ENCODE assay signal across 9 mouse cellular contexts in the genomic region with DNA sequence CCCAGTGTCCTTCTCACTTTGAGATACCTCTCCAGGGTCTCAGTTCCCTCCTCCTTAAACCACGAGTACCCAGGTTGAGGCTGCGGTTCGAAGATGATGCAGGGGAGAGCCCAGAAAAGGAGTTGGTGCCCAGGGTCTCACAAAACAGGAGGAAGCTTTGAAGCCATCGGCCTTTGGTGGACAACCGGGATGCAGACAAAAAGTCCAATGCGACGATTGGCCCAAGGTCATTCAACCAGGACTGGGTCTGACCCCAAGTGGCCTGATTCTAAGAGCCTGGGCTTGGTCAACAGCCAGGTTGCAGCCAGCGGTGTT. TPM values are rescaled to one million over a fixed set of nuclear protein-coding genes. Genes with fewer than 3 reads are reported as not detected.
DNase-seq lines count a peak whose midpoint lies in the region; ATAC-seq and TF ChIP-seq lines count a peak whose summit lies in the region.
"Had no signal": no experiment of that assay in that cellular context is flagged by ENCODE, and none has a peak within 500 bp of the region (broad histone marks: within the 10 kb centered on the region; RNA-seq: fewer than 3 reads in every experiment).

No protein-coding gene starts in this region.

- H3K4me3 ChIP-seq in left cerebral cortex, adult 2 months, result peak overlapping the region; percentile 72
- H3K4me3 ChIP-seq in embryonic fibroblast, embryonic 13.5 days (ENCODE audit: insufficient read depth, low read length), result 0 out of 2 replicates have a peak overlapping the region, but pooled peaks have one; percentile 8
- peak overlapping the region; percentile 33 for H3K4me3 ChIP-seq in limb, embryonic 11.5 days (ENCODE audit: low read depth, low read length)
- peak overlapping the region; percentile 42 for H3K4me3 ChIP-seq in neural tube, embryonic 14.5 days (ENCODE audit: low read depth, low read length)

- H3K9me3 ChIP-seq in limb, embryonic 11.5 days (ENCODE audit: control insufficient read depth, low read length), result no peaks in the 10 kb centered on the region
- no peaks in the 10 kb centered on the region for H3K9me3 ChIP-seq in neural tube, embryonic 14.5 days (ENCODE audit: control insufficient read depth, low read length)

- intact Hi-C loops in left cerebral cortex, adult 2 months (cut with DNase I), result no loop called here
- intact Hi-C loops in left cerebral cortex, postnatal 25 days (cut with DNase I), result no loop called here
- intact Hi-C loops in left cerebral cortex, postnatal 4 days (cut with DNase I), result no loop called here

- no peak for DNase-seq in left cerebral cortex, adult 2 months (ENCODE audit: extremely low spot score in 1 of 2, low spot score in 2 of 2)
- no peak for DNase-seq in left cerebral cortex, postnatal 25 days (ENCODE audit: low spot score in 2 of 2)
- no peak for DNase-seq in limb, embryonic 11.5 days (ENCODE audit: low spot score)
- no peak for DNase-seq in left cerebral cortex, postnatal 4 days
- DNase-seq in urinary bladder, adult 18-20 months (ENCODE audit: low spot score in 2 of 2), result no peak

- H3K9ac ChIP-seq in limb, embryonic 11.5 days (ENCODE audit: low read length), result peak overlapping the region; percentile 43; the same call in 1 of the 2 replicates
- no peak overlapping the region for H3K9ac ChIP-seq in neural tube, embryonic 14.5 days (replicated peaks; ENCODE audit: low read depth, low read length)

- H3K27ac ChIP-seq in left cerebral cortex, adult 2 months, result peak overlapping the region; percentile 95
- H3K27ac ChIP-seq in embryonic fibroblast, embryonic 13.5 days (ENCODE audit: insufficient read depth, low read length), result no peak overlapping the region
- H3K27ac ChIP-seq in limb, embryonic 11.5 days (replicated peaks; ENCODE audit: low read depth, low read length), result no peak overlapping the region
- H3K27ac ChIP-seq in neural tube, embryonic 14.5 days (ENCODE audit: low read depth, low read length), result no peak overlapping the region

- H3K36me3 ChIP-seq in limb, embryonic 11.5 days (ENCODE audit: control insufficient read depth, insufficient read depth, low read length), result no peaks in the 10 kb centered on the region
- H3K36me3 ChIP-seq in neural tube, embryonic 14.5 days (ENCODE audit: control insufficient read depth, insufficient read depth, low read length), result peaks cover 10% of the 10 kb centered on the region; the same call in 1 of the 2 replicates

- 17% methylated on average over 8 of the region's 8 CpGs for WGBS in limb, embryonic 11.5 days
- 15% methylated on average over 8 of the region's 8 CpGs for WGBS in neural tube, embryonic 14.5 days

- peaks cover 68% of the 10 kb centered on the region for H3K27me3 ChIP-seq in limb, embryonic 11.5 days (ENCODE audit: control insufficient read depth, insufficient read depth, low read length)
- peaks cover 38% of the 10 kb centered on the region for H3K27me3 ChIP-seq in neural tube, embryonic 14.5 days (ENCODE audit: control insufficient read depth, insufficient read depth, low read length)
- H3K27me3 ChIP-seq: Patski had no signal

- 0 out of 2 replicates have a peak, but pooled peaks cover 2% of the 10 kb centered on the region for H3K4me1 ChIP-seq in embryonic fibroblast, embryonic 13.5 days (ENCODE audit: control insufficient read depth, insufficient read depth, low read length)
- peaks cover 40% of the 10 kb centered on the region for H3K4me1 ChIP-seq in limb, embryonic 11.5 days (ENCODE audit: control insufficient read depth, insufficient read depth, low read length)
- peaks cover 21% of the 10 kb centered on the region for H3K4me1 ChIP-seq in neural tube, embryonic 14.5 days (ENCODE audit: control insufficient read depth, insufficient read depth, low read length)

- no peak for TF ChIP-seq CTCF in left cerebral cortex, adult 2 months (IDR thresholded peaks at IDR 0.05)
- TF ChIP-seq CTCF in embryonic fibroblast, embryonic 13.5 days (IDR thresholded peaks at IDR 0.05; ENCODE audit: borderline replicate concordance, insufficient read depth, low read length), result no peak

- TF ChIP-seq POLR2A in embryonic fibroblast, embryonic 13.5 days (IDR thresholded peaks at IDR 0.05; ENCODE audit: low read depth, low read length), result no peak

- H3K4me2 ChIP-seq in limb, embryonic 11.5 days (ENCODE audit: low read depth, severe bottlenecking), result peak overlapping the region; percentile 81
- peak overlapping the region; percentile 79 for H3K4me2 ChIP-seq in neural tube, embryonic 14.5 days (ENCODE audit: low read depth, low read length)

- ATAC-seq in limb, embryonic 11.5 days (ENCODE audit: insufficient number of reproducible peaks, low FRiP score, low TSS enrichment, low read depth), result no peak
- no peak for ATAC-seq in neural tube, embryonic 14.5 days (ENCODE audit: low read depth)
- no peak for ATAC-seq in erythroblast, adult 5-6 weeks (replicated peaks; ENCODE audit: low FRiP score, poor library complexity, severe bottlenecking)

RNA-seq across cellular contexts. Expression of a gene that starts 0.4 kb away (rescaled TPM):
- 10 to 100 TPM; 71.6 to 84.3 TPM for total RNA-seq in left cerebral cortex, adult 2 months (2021)
- 10 to 100 TPM; 68.0 to 80.4 TPM for total RNA-seq in left cerebral cortex, postnatal 25 days (2021)
- polyA plus RNA-seq in embryonic fibroblast, embryonic 13.5 days (2011; ENCODE audit: insufficient read length, low read depth, missing spikeins), result not detected in 2 replicates
- 0.84 and 0.91 TPM in 2 replicates for polyA plus RNA-seq in limb, embryonic 11.5 days (2014; fragmentation: Nextera tagmentation; extraction: Ambion mirVana)
- polyA plus RNA-seq in neural tube, embryonic 14.5 days (2014; fragmentation: Nextera tagmentation; extraction: Ambion mirVana), result 1.3 and 1.8 TPM in 2 replicates
- total RNA-seq in left cerebral cortex, postnatal 4 days (2021), result 10 to 100 TPM; 20.0 to 20.1 TPM
- total RNA-seq in erythroblast, adult 5-6 weeks (2015; ENCODE audit: low replicate concordance), result not detected in 2 replicates
- not detected in 2 replicates for total RNA-seq in erythroblast, adult 5-6 weeks (2017; ENCODE audit: low replicate concordance)

RNA-seq across cellular contexts. Expression of a gene that starts 7.6 kb away (rescaled TPM):
- 10 to 100 TPM; 92.1 to 95.3 TPM for total RNA-seq in left cerebral cortex, adult 2 months (2021)
- 10 to 100 TPM; 82.5 to 95.0 TPM for total RNA-seq in left cerebral cortex, postnatal 25 days (2021)
- 37.8 and 50.2 TPM in 2 replicates for polyA plus RNA-seq in embryonic fibroblast, embryonic 13.5 days (2011; ENCODE audit: insufficient read length, low read depth, missing spikeins)
- 30.3 and 34.2 TPM in 2 replicates for polyA plus RNA-seq in limb, embryonic 11.5 days (2014; fragmentation: Nextera tagmentation; extraction: Ambion mirVana)
- 24.9 and 25.1 TPM in 2 replicates for polyA plus RNA-seq in neural tube, embryonic 14.5 days (2014; fragmentation: Nextera tagmentation; extraction: Ambion mirVana)
- 10 to 100 TPM; 37.8 to 42.0 TPM for total RNA-seq in left cerebral cortex, postnatal 4 days (2021)
- 0.58 TPM in 1 of 2 replicates, not detected in the other for total RNA-seq in erythroblast, adult 5-6 weeks (2015; ENCODE audit: low replicate concordance)
- 0.34 and 0.56 TPM in 2 replicates for total RNA-seq in erythroblast, adult 5-6 weeks (2017; ENCODE audit: low replicate concordance)

RNA-seq across cellular contexts. Expression of a gene that starts 41.2 kb away (rescaled TPM):
- 10 to 100 TPM; 23.7 to 28.0 TPM for total RNA-seq in left cerebral cortex, adult 2 months (2021)
- total RNA-seq in left cerebral cortex, postnatal 25 days (2021), result 10 to 100 TPM; 20.9 to 21.0 TPM
- 16.5 and 19.5 TPM in 2 replicates for polyA plus RNA-seq in embryonic fibroblast, embryonic 13.5 days (2011; ENCODE audit: insufficient read length, low read depth, missing spikeins)
- 19.3 and 20.5 TPM in 2 replicates for polyA plus RNA-seq in limb, embryonic 11.5 days (2014; fragmentation: Nextera tagmentation; extraction: Ambion mirVana)
- polyA plus RNA-seq in neural tube, embryonic 14.5 days (2014; fragmentation: Nextera tagmentation; extraction: Ambion mirVana), result 33.1 and 34.4 TPM in 2 replicates
- 10 to 100 TPM; 26.1 to 28.1 TPM for total RNA-seq in left cerebral cortex, postnatal 4 days (2021)
- total RNA-seq in erythroblast, adult 5-6 weeks (2015; ENCODE audit: low replicate concordance), result 5.6 and 9.2 TPM in 2 replicates
- total RNA-seq in erythroblast, adult 5-6 weeks (2017; ENCODE audit: low replicate concordance), result 4.5 and 10.9 TPM in 2 replicates

RNA-seq across cellular contexts. Expression of a gene that starts 41.6 kb away (rescaled TPM):
- total RNA-seq in left cerebral cortex, adult 2 months (2021), result 100 to 1,000 TPM; 309 to 316 TPM
- 100 to 1,000 TPM; 259 to 301 TPM for total RNA-seq in left cerebral cortex, postnatal 25 days (2021)
- 559 and 769 TPM in 2 replicates for polyA plus RNA-seq in embryonic fibroblast, embryonic 13.5 days (2011; ENCODE audit: insufficient read length, low read depth, missing spikeins)
- 497 and 511 TPM in 2 replicates for polyA plus RNA-seq in limb, embryonic 11.5 days (2014; fragmentation: Nextera tagmentation; extraction: Ambion mirVana)
- polyA plus RNA-seq in neural tube, embryonic 14.5 days (2014; fragmentation: Nextera tagmentation; extraction: Ambion mirVana), result 320 and 364 TPM in 2 replicates
- total RNA-seq in left cerebral cortex, postnatal 4 days (2021), result 100 to 1,000 TPM; 380 to 389 TPM
- total RNA-seq in erythroblast, adult 5-6 weeks (2015; ENCODE audit: low replicate concordance), result 139 and 186 TPM in 2 replicates
- 453 and 581 TPM in 2 replicates for total RNA-seq in erythroblast, adult 5-6 weeks (2017; ENCODE audit: low replicate concordance)

Comparison
In these comparisons a context has a peak if more than half of its experiments do, and no peak if none do; other contexts are left out.
1. H3K4me3 ChIP-seq: peak in every context shown above with its lines; median percentile 72 in left cerebral cortex, adult 2 months; 42 in neural tube, embryonic 14.5 days; 33 in limb, embryonic 11.5 days; 8 in embryonic fibroblast, embryonic 13.5 days.
2. RNA of a gene that starts 0.4 kb away (total RNA-seq): 71.6 to 84.3 TPM in left cerebral cortex, adult 2 months, 68.0 to 80.4 TPM in left cerebral cortex, postnatal 25 days and 20.0 to 20.1 TPM in left cerebral cortex, postnatal 4 days; not detected in erythroblast, adult 5-6 weeks; every median in the first group is over 10 times any median in the second.
3. RNA of a gene that starts 7.6 kb away (total RNA-seq): 92.1 to 95.3 TPM in left cerebral cortex, adult 2 months, 82.5 to 95.0 TPM in left cerebral cortex, postnatal 25 days and 37.8 to 42.0 TPM in left cerebral cortex, postnatal 4 days; 0.34 to 0.58 TPM in erythroblast, adult 5-6 weeks; every median in the first group is over 10 times any median in the second.